8 mouse cellular contexts compared by ENCODE assay signal in genomic region chr13:35905879-35906481, GRCm38 (mm10). TPM values are rescaled to one million over a fixed set of nuclear protein-coding genes. Genes with fewer than 3 reads are reported as not detected.
DNase-seq lines count a peak whose midpoint lies in the region; ATAC-seq and TF ChIP-seq lines count a peak whose summit lies in the region.

Rpp40 (minus strand) TSS chr13:35906359.

- no peak within 1 kb of the TSS for H3K27ac ChIP-seq in cortical plate, adult 2 months (ENCODE audit: insufficient read depth, low read length)

- H3K27me3 ChIP-seq in megakaryocyte, embryonic 14.5 days (replicated peaks) = no peaks in the 10 kb centered on the region

- no peaks in the 10 kb centered on the region for H3K9me3 ChIP-seq in megakaryocyte, embryonic 14.5 days

- peak within 1 kb of the TSS; percentile 50 for H3K4me3 ChIP-seq in cortical plate, adult 2 months (ENCODE audit: insufficient read depth, low read length)
- H3K4me3 ChIP-seq in megakaryocyte, embryonic 14.5 days (replicated peaks) = peak within 1 kb of the TSS; percentile 96

- peaks cover 5% of the 10 kb centered on the region for H3K36me3 ChIP-seq in megakaryocyte, embryonic 14.5 days (replicated peaks; ENCODE audit: low read length)

- no peak for TF ChIP-seq CTCF in cortical plate, adult 2 months (IDR thresholded peaks at IDR 0.05; ENCODE audit: extremely low read depth, insufficient read depth, low read length)

- ATAC-seq in activated CD4-positive, CD25-positive, alpha-beta regulatory T cell, adult 4 months = peak; percentile 99

- H3K4me1 ChIP-seq in cortical plate, adult 2 months (ENCODE audit: control insufficient read depth, insufficient read depth, low read length) = no peaks in the 10 kb centered on the region
- peaks cover 13% of the 10 kb centered on the region for H3K4me1 ChIP-seq in megakaryocyte, embryonic 14.5 days

- DNase-seq in gastrocnemius, adult 8-10 months (ENCODE audit: low spot score in 2 of 2) = peak; percentile 80 to 89
- DNase-seq in hindlimb bud, embryonic 11.5 days (ENCODE audit: extremely low spot score, low read depth, low spot score) = peak; percentile 88
- peak; percentile 87 to 93 for DNase-seq in left cerebral cortex, adult 8-10 months (ENCODE audit: low spot score in 2 of 2)
- DNase-seq in right cerebral cortex, postnatal 10 days (ENCODE audit: low spot score in 2 of 2) = peak; percentile 94 to 96
- DNase-seq in urinary bladder, postnatal 25 days (ENCODE audit: low spot score) = peak; percentile 76

- TF ChIP-seq POLR2A in cortical plate, adult 2 months (IDR thresholded peaks at IDR 0.05; ENCODE audit: extremely low read depth, insufficient read depth, low read length) = peak; percentile 44

RNA-seq across cellular contexts. Expression of gene Rpp40, which starts in this region (rescaled TPM):
- polyA plus RNA-seq in activated CD4-positive, CD25-positive, alpha-beta regulatory T cell, adult 4 months (2017; shearing (Covaris generic)) = 10 to 100 TPM in 1 of 2 experiments, 1 to 10 TPM in 1; 7.5 to 11.6 TPM
- polyA plus RNA-seq in cortical plate, adult 2 months (2012; rRNA removed) = 3.2 and 4.0 TPM in 2 replicates
- 10 to 100 TPM; 14.2 to 21.4 (median 15.2) TPM for total RNA-seq in gastrocnemius, adult 8-10 months (2022)
- total RNA-seq in left cerebral cortex, adult 8-10 months (2022) = 10 to 100 TPM in 2 of 4 experiments, 1 to 10 TPM in 2; 4.0 to 10.8 (median 8.6) TPM
- polyA plus RNA-seq in megakaryocyte, embryonic 14.5 days (2012; ENCODE audit: insufficient read depth, low replicate concordance) = 11.5 TPM in 1 of 2 replicates, not detected in the other
